Mouse (Mus musculus) thymus, adult 2 months (tissue): Measurements from ENCODE around the gene Ntm.

ENCODE experiments used
- CTCF ChIP-seq: fragments of 200-500 bp; IDR thresholded peaks from 2 replicates; pipeline ENCODE4 v1.5.1; 2012; ENCODE audit warnings: mild to moderate bottlenecking, control low read depth, low read length, moderate library complexity, borderline replicate concordance; ENCODE audit not compliant: control insufficient read depth, poor library complexity, insufficient read depth; ENCODE audit errors: extremely low read depth
- POLR2A ChIP-seq: fragments of 200-500 bp; IDR thresholded peaks from 2 replicates; pipeline ENCODE4 v1.6.1; 2012; ENCODE audit warnings: mild to moderate bottlenecking, low read length, control low read depth, moderate library complexity; ENCODE audit not compliant: control insufficient read depth, poor library complexity, insufficient read depth; ENCODE audit errors: extremely low read depth

DNA sequence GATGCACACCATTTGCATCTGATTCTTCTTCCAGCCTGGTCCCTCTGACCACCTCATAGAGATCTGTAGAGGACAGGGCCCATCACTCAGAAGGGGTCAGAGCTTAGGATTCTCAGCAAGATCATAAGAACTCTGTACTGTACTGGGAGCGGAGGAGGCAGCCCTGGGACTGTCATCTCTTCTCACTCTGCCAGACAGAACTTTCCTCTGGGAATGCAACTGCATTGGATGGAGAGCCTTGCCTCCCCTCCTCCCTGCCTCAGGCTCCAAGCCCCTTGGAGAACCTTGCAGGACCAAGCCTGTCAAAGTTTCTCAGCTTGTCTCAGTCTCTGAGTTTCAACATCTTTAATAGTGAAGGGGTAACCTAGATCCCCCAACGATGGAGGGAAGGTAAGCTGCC is 1.4 kb downstream of the Ntm start:
- TF ChIP-seq CTCF (no peak), POLR2A (no peak)
